11 mouse cellular contexts compared by ENCODE assay signal in genomic region chr9:71894246-71894942, GRCm38 (mm10).
A peak's percentile ranks its signal among the peaks of the same experiment; 100 is the strongest.
DNase-seq lines count a peak whose midpoint lies in the region; ATAC-seq lines count a peak whose summit lies in the region.
"Had no signal": no experiment of that assay in that cellular context is flagged by ENCODE, and none has a peak within 500 bp of the region (broad histone marks: within the 10 kb centered on the region; RNA-seq: fewer than 3 reads in every experiment).

No protein-coding gene starts in this region.

- 72% methylated on average over 11 of the region's 11 CpGs for WGBS in heart, embryonic 11.5 days (ENCODE audit: insufficient replicate concordance)
- WGBS in forebrain, embryonic 14.5 days = 48% methylated on average over 11 of the region's 11 CpGs
- WGBS in midbrain, embryonic 11.5 days = 15% methylated on average over 11 of the region's 11 CpGs

- peak overlapping the region; percentile 12 for H3K4me2 ChIP-seq in heart, embryonic 11.5 days
- peak overlapping the region; percentile 44 for H3K4me2 ChIP-seq in forebrain, embryonic 14.5 days (ENCODE audit: low read length)
- peak overlapping the region; percentile 68 for H3K4me2 ChIP-seq in midbrain, embryonic 11.5 days

- H3K4me3 ChIP-seq in heart, embryonic 11.5 days (ENCODE audit: low read depth, low read length) = peak overlapping the region; percentile 8
- H3K4me3 ChIP-seq in forebrain, embryonic 14.5 days (ENCODE audit: low read depth, low read length) = peak overlapping the region; percentile 15
- H3K4me3 ChIP-seq in midbrain, embryonic 11.5 days (ENCODE audit: low read depth, low read length) = peak overlapping the region; percentile 55

- no peaks in the 10 kb centered on the region for H3K27me3 ChIP-seq in heart, embryonic 11.5 days (ENCODE audit: control insufficient read depth, insufficient read depth, low read length)
- no peaks in the 10 kb centered on the region for H3K27me3 ChIP-seq in forebrain, embryonic 14.5 days (replicated peaks; ENCODE audit: control insufficient read depth, insufficient read depth, low read length)
- no peaks in the 10 kb centered on the region for H3K27me3 ChIP-seq in midbrain, embryonic 11.5 days (ENCODE audit: control insufficient read depth, insufficient read depth, low read length)

- no peak overlapping the region; the same call in 1 of the 2 replicates for H3K27ac ChIP-seq in heart, embryonic 11.5 days (ENCODE audit: low read depth, low read length)
- no peak overlapping the region for H3K27ac ChIP-seq in forebrain, embryonic 14.5 days (ENCODE audit: low read depth, low read length)
- H3K27ac ChIP-seq in midbrain, embryonic 11.5 days (ENCODE audit: low read depth, low read length) = peak overlapping the region; percentile 69

- H3K4me1 ChIP-seq in heart, embryonic 11.5 days (ENCODE audit: control insufficient read depth, insufficient read depth, low read length) = peaks cover 8% of the 10 kb centered on the region
- H3K4me1 ChIP-seq in forebrain, embryonic 14.5 days (ENCODE audit: control insufficient read depth, insufficient read depth, low read length) = peaks cover 10% of the 10 kb centered on the region
- peaks cover 20% of the 10 kb centered on the region; the same call in 1 of the 2 replicates for H3K4me1 ChIP-seq in midbrain, embryonic 11.5 days (ENCODE audit: control insufficient read depth, insufficient read depth, low read length)

- ATAC-seq in heart, embryonic 11.5 days (replicated peaks; ENCODE audit: insufficient number of reproducible peaks, low FRiP score, low TSS enrichment) = no peak
- no peak for ATAC-seq in forebrain, embryonic 14.5 days
- ATAC-seq in midbrain, embryonic 11.5 days (ENCODE audit: low FRiP score) = no peak

- no peaks in the 10 kb centered on the region for H3K36me3 ChIP-seq in heart, embryonic 11.5 days (ENCODE audit: control insufficient read depth, insufficient read depth, low read length)
- H3K36me3 ChIP-seq in forebrain, embryonic 14.5 days (ENCODE audit: control insufficient read depth, insufficient read depth, low read length) = no peaks in the 10 kb centered on the region
- H3K36me3 ChIP-seq in midbrain, embryonic 11.5 days (ENCODE audit: control insufficient read depth, insufficient read depth, low read length) = no peaks in the 10 kb centered on the region

- no peak for DNase-seq in heart, adult 9 months (ENCODE audit: low spot score in 2 of 2)
- DNase-seq in 416B (ENCODE audit: low read depth) = peak; percentile 55
- DNase-seq in forebrain, embryonic 14.5 days (ENCODE audit: low spot score) = no peak
- DNase-seq in midbrain, embryonic 11.5 days (ENCODE audit: low spot score, missing footprints) = peak; percentile 93
- no peak for DNase-seq in spleen, adult 18-20 months
- no peak for DNase-seq in thymus, postnatal 0 days (ENCODE audit: low spot score)
- DNase-seq in testis, postnatal 14 days (ENCODE audit: low spot score) = no peak
- DNase-seq: B cell, adult 2 months; cerebellum, adult 9-11 months; gastrocnemius, postnatal 36 days had no signal

- no peaks in the 10 kb centered on the region for H3K9me3 ChIP-seq in heart, embryonic 11.5 days (replicated peaks; ENCODE audit: control insufficient read depth, low read length)
- no peaks in the 10 kb centered on the region for H3K9me3 ChIP-seq in forebrain, embryonic 14.5 days (replicated peaks; ENCODE audit: control insufficient read depth, low read length)
- H3K9me3 ChIP-seq in midbrain, embryonic 11.5 days (ENCODE audit: control insufficient read depth, low read length) = no peaks in the 10 kb centered on the region

- H3K9ac ChIP-seq in heart, embryonic 11.5 days (ENCODE audit: low read depth, low read length) = peak overlapping the region; percentile 29; the same call in 1 of the 2 replicates
- peak overlapping the region; percentile 43; the same call in 1 of the 2 replicates for H3K9ac ChIP-seq in forebrain, embryonic 14.5 days (ENCODE audit: low read length)
- H3K9ac ChIP-seq in midbrain, embryonic 11.5 days (ENCODE audit: low read length) = peak overlapping the region; percentile 77

Comparison
In these comparisons a context has a peak if more than half of its experiments do, and no peak if none do; other contexts are left out.
1. H3K4me2 ChIP-seq: peak in every context shown above with its lines; median percentile 68 in midbrain, embryonic 11.5 days; 44 in forebrain, embryonic 14.5 days; 12 in heart, embryonic 11.5 days.
2. DNase-seq: peak in 416B (single experiment) and midbrain, embryonic 11.5 days (single experiment); none in heart, adult 9 months (0 of 2), forebrain, embryonic 14.5 days (single experiment), spleen, adult 18-20 months (0 of 2), thymus, postnatal 0 days (single experiment) and testis, postnatal 14 days (single experiment).
3. Peak in every context shown above with its lines, with median percentiles within 50 percentile points of each other: H3K4me3 ChIP-seq and H3K9ac ChIP-seq.